Mouse (Mus musculus): ENCODE data around the gene Xirp1. TPM values are rescaled to one million over a fixed set of nuclear protein-coding genes. Genes with fewer than 3 reads are reported as not detected.

Gene Xirp1
- polyA plus RNA-seq, 1 experiment from 2014 or later, result 0.07 TPM

- WGBS, result 80% methylated on average over 5 of the region's 5 CpGs
- no peak for ATAC-seq (ENCODE audit: insufficient number of reproducible peaks, insufficient read depth, low FRiP score, low read depth)
Measured at GRCm38 (mm10) chr9:120002893-120003292, 20.5 kb downstream of the Xirp1 start.

GRCm38 (mm10) chr9:120001945-120002725 is 21.3 kb downstream of the Xirp1 start:
- H3K9me3 ChIP-seq (ENCODE audit: control insufficient read depth, low read depth, low read length), result no peaks in the 10 kb centered on the region
- no peaks in the 10 kb centered on the region for H3K27me3 ChIP-seq (ENCODE audit: control insufficient read depth, insufficient read depth, low read length)
- no peaks in the 10 kb centered on the region for H3K36me3 ChIP-seq (ENCODE audit: control insufficient read depth, insufficient read depth, low read length)
- peak; percentile 92 for ATAC-seq (ENCODE audit: insufficient number of reproducible peaks, insufficient read depth, low FRiP score, low read depth)
- WGBS, result 9% methylated on average over 31 of the region's 31 CpGs
- peak overlapping the region; percentile 24 for H3K4me3 ChIP-seq (ENCODE audit: low read depth, low read length)
- H3K4me1 ChIP-seq (ENCODE audit: control insufficient read depth, insufficient read depth, low read length), result peaks cover 4% of the 10 kb centered on the region
- no peak overlapping the region for H3K9ac ChIP-seq (replicated peaks; ENCODE audit: low read depth, low read length)
- peak overlapping the region; percentile 39; the same call in 1 of the 2 replicates for H3K27ac ChIP-seq (ENCODE audit: low read length)
- H3K4me2 ChIP-seq (replicated peaks; ENCODE audit: low read depth, low read length), result peak overlapping the region; percentile 45

More at GRCm38 (mm10) chr9:120002893-120003292, 20.5 kb downstream of the Xirp1 start:
- no peaks in the 10 kb centered on the region for H3K9me3 ChIP-seq (ENCODE audit: control insufficient read depth, low read depth, low read length)
- no peak overlapping the region for H3K4me3 ChIP-seq (ENCODE audit: low read depth, low read length)
- no peak overlapping the region for H3K27ac ChIP-seq (ENCODE audit: low read length)
- H3K27me3 ChIP-seq (ENCODE audit: control insufficient read depth, insufficient read depth, low read length), result no peaks in the 10 kb centered on the region
- H3K4me1 ChIP-seq (ENCODE audit: control insufficient read depth, insufficient read depth, low read length), result peaks cover 4% of the 10 kb centered on the region
- H3K9ac ChIP-seq (replicated peaks; ENCODE audit: low read depth, low read length), result no peak overlapping the region
- H3K4me2 ChIP-seq (replicated peaks; ENCODE audit: low read depth, low read length), result no peak overlapping the region
- no peaks in the 10 kb centered on the region for H3K36me3 ChIP-seq (ENCODE audit: control insufficient read depth, insufficient read depth, low read length)

- H3K36me3 ChIP-seq (ENCODE audit: control insufficient read depth, insufficient read depth, low read length), result no peaks in the 10 kb centered on the region
- no peak overlapping the region for H3K4me3 ChIP-seq (ENCODE audit: low read depth, low read length)
- no peak overlapping the region for H3K4me2 ChIP-seq (replicated peaks; ENCODE audit: low read depth, low read length)
- no peak overlapping the region for H3K27ac ChIP-seq (ENCODE audit: low read length)
- H3K9me3 ChIP-seq (ENCODE audit: control insufficient read depth, low read depth, low read length), result no peaks in the 10 kb centered on the region
- peaks cover 4% of the 10 kb centered on the region for H3K4me1 ChIP-seq (ENCODE audit: control insufficient read depth, insufficient read depth, low read length)
- no peak for ATAC-seq (ENCODE audit: insufficient number of reproducible peaks, insufficient read depth, low FRiP score, low read depth)
- WGBS, result 78% methylated on average over 5 of the region's 5 CpGs
- no peaks in the 10 kb centered on the region for H3K27me3 ChIP-seq (ENCODE audit: control insufficient read depth, insufficient read depth, low read length)
- no peak overlapping the region for H3K9ac ChIP-seq (replicated peaks; ENCODE audit: low read depth, low read length)
Measured at GRCm38 (mm10) chr9:120000761-120001160, 22.6 kb downstream of the Xirp1 start.

DNA sequence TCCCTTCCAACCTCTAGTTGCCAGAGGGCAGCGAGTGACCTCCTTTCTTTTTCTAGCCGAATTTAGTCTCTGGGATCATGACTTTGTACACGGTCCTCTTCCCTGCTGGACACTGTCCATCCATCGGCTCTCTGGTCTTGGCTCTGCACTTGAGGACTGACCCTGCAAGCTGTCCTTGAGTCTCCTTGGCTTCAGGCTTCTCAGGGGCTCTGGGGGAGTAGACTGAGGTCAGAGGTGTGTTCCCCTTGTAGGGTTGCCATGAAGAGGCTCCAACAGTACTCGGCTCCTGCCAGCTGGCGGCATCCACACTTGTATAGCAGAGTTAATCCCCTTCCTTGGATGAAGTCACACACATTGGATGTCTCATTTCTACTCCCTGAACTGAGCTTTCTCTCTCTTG is 23.8 kb downstream of the Xirp1 start:
- H3K9me3 ChIP-seq (ENCODE audit: control insufficient read depth, low read depth, low read length), result no peaks in the 10 kb centered on the region
- 67% methylated on average over 6 of the region's 6 CpGs for WGBS
- no peak overlapping the region for H3K4me2 ChIP-seq (replicated peaks; ENCODE audit: low read depth, low read length)
- no peak overlapping the region for H3K4me3 ChIP-seq (ENCODE audit: low read depth, low read length)
- no peak for ATAC-seq (ENCODE audit: insufficient number of reproducible peaks, insufficient read depth, low FRiP score, low read depth)
- H3K36me3 ChIP-seq (ENCODE audit: control insufficient read depth, insufficient read depth, low read length), result no peaks in the 10 kb centered on the region
- H3K4me1 ChIP-seq (ENCODE audit: control insufficient read depth, insufficient read depth, low read length), result peaks cover 4% of the 10 kb centered on the region
- H3K27me3 ChIP-seq (ENCODE audit: control insufficient read depth, insufficient read depth, low read length), result no peaks in the 10 kb centered on the region
- no peak overlapping the region for H3K27ac ChIP-seq (ENCODE audit: low read length)
- no peak overlapping the region for H3K9ac ChIP-seq (replicated peaks; ENCODE audit: low read depth, low read length)

GRCm38 (mm10) chr9:119998776-119999175 is 24.6 kb downstream of the Xirp1 start:
- H3K4me2 ChIP-seq (replicated peaks; ENCODE audit: low read depth, low read length), result no peak overlapping the region

GRCm38 (mm10) chr9:119996080-119996479 is 27.3 kb downstream of the Xirp1 start:
- Histone ChIP-seq H3K27me3 (ENCODE audit: control insufficient read depth, insufficient read depth, low read length) (no peaks in the 10 kb centered on the region), H3K36me3 (ENCODE audit: control insufficient read depth, insufficient read depth, low read length) (no peaks in the 10 kb centered on the region), H3K4me3 (ENCODE audit: low read depth, low read length) (no peak overlapping the region), H3K9me3 (ENCODE audit: control insufficient read depth, low read depth, low read length) (no peaks in the 10 kb centered on the region), H3K9ac (replicated peaks; ENCODE audit: low read depth, low read length) (no peak overlapping the region), H3K4me2 (replicated peaks; ENCODE audit: low read depth, low read length) (no peak overlapping the region), H3K4me1 (ENCODE audit: control insufficient read depth, insufficient read depth, low read length) (no peaks in the 10 kb centered on the region), H3K27ac (ENCODE audit: low read length) (no peak overlapping the region)
- 89% methylated on average over 4 of the region's 4 CpGs for WGBS
- no peak for ATAC-seq (ENCODE audit: insufficient number of reproducible peaks, insufficient read depth, low FRiP score, low read depth)

More at GRCm38 (mm10) chr9:119998776-119999175, 24.6 kb downstream of the Xirp1 start:
- H3K4me3 ChIP-seq (ENCODE audit: low read depth, low read length), result no peak overlapping the region
- no peaks in the 10 kb centered on the region for H3K27me3 ChIP-seq (ENCODE audit: control insufficient read depth, insufficient read depth, low read length)
- ATAC-seq (ENCODE audit: insufficient number of reproducible peaks, insufficient read depth, low FRiP score, low read depth), result no peak
- WGBS, result 64% methylated on average over 1 of the region's 1 CpGs
- no peaks in the 10 kb centered on the region for H3K9me3 ChIP-seq (ENCODE audit: control insufficient read depth, low read depth, low read length)
- H3K9ac ChIP-seq (replicated peaks; ENCODE audit: low read depth, low read length), result no peak overlapping the region
- peaks cover 4% of the 10 kb centered on the region for H3K4me1 ChIP-seq (ENCODE audit: control insufficient read depth, insufficient read depth, low read length)
- H3K36me3 ChIP-seq (ENCODE audit: control insufficient read depth, insufficient read depth, low read length), result no peaks in the 10 kb centered on the region
- no peak overlapping the region for H3K27ac ChIP-seq (ENCODE audit: low read length)

DNA sequence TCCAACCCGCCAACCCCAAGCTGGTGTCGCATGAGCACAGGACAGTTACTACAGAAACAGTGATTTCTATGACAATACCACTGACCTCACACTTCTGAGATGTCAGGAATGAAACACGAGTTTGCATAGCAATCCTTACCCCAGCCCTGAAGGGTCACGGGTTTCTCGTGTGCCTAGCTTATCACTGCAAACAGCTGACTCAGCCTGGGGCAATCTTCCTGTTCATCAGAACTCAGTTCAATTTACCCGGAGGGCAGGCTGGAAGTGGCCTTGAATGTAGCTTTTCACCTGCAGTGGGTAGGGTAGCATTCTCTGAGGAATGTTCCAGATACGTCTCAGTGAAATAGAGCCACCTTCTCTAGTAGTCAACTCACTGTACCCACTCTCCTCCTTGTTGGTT is 29.2 kb downstream of the Xirp1 start:
- Histone ChIP-seq H3K27me3 (ENCODE audit: control insufficient read depth, insufficient read depth, low read length) (no peaks in the 10 kb centered on the region), H3K9me3 (ENCODE audit: control insufficient read depth, low read depth, low read length) (no peaks in the 10 kb centered on the region), H3K4me1 (ENCODE audit: control insufficient read depth, insufficient read depth, low read length) (no peaks in the 10 kb centered on the region), H3K27ac (ENCODE audit: low read length) (no peak overlapping the region), H3K4me3 (ENCODE audit: low read depth, low read length) (no peak overlapping the region), H3K36me3 (ENCODE audit: control insufficient read depth, insufficient read depth, low read length) (no peaks in the 10 kb centered on the region), H3K4me2 (replicated peaks; ENCODE audit: low read depth, low read length) (no peak overlapping the region), H3K9ac (replicated peaks; ENCODE audit: low read depth, low read length) (no peak overlapping the region)
- no peak for ATAC-seq (ENCODE audit: insufficient number of reproducible peaks, insufficient read depth, low FRiP score, low read depth)
- WGBS, result 56% methylated on average over 7 of the region's 7 CpGs

- Histone ChIP-seq H3K4me2 (replicated peaks; ENCODE audit: low read depth, low read length) (no peak overlapping the region), H3K27me3 (ENCODE audit: control insufficient read depth, insufficient read depth, low read length) (no peaks in the 10 kb centered on the region), H3K9ac (replicated peaks; ENCODE audit: low read depth, low read length) (no peak overlapping the region), H3K4me1 (ENCODE audit: control insufficient read depth, insufficient read depth, low read length) (no peaks in the 10 kb centered on the region), H3K9me3 (ENCODE audit: control insufficient read depth, low read depth, low read length) (no peaks in the 10 kb centered on the region), H3K27ac (ENCODE audit: low read length) (no peak overlapping the region), H3K36me3 (ENCODE audit: control insufficient read depth, insufficient read depth, low read length) (no peaks in the 10 kb centered on the region), H3K4me3 (ENCODE audit: low read depth, low read length) (no peak overlapping the region)
- ATAC-seq (ENCODE audit: insufficient number of reproducible peaks, insufficient read depth, low FRiP score, low read depth), result no peak
- 65% methylated on average over 10 of the region's 10 CpGs for WGBS
Measured at GRCm38 (mm10) chr9:119993092-119993844, 30.1 kb downstream of the Xirp1 start.
